Mouse (Mus musculus) ES-E14 (cell line): ENCODE data around the gene Ankrd34a. TPM values are rescaled to one million over a fixed set of nuclear protein-coding genes. Genes with fewer than 3 reads are reported as not detected.

Experiments used
- DNase-seq: peaks from one replicate; pipeline ENCODE4 v3.0.0-alpha.2; 2013; ENCODE audit warnings: low read depth, low spot score
- H3K27ac ChIP-seq: 2 replicates; pipeline ENCODE4 v1.5.1; 2012; ENCODE audit warnings: low read depth, mild to moderate bottlenecking, low read length, moderate library complexity, mixed read lengths; ENCODE audit not compliant: poor library complexity, insufficient read depth, severe bottlenecking
- H3K36me3 ChIP-seq: 2 replicates; pipeline ENCODE4 v1.6.1; 2012; ENCODE audit warnings: mild to moderate bottlenecking, low read length, moderate library complexity, mixed read lengths; ENCODE audit not compliant: control insufficient read depth, poor library complexity, insufficient read depth, severe bottlenecking
- H3K4me1 ChIP-seq, 2 experiments: fragments of 150-350 bp in 1 of 2; sonication (generic) in 1 of 2; 2 replicates each; pipeline ENCODE4 v1.6.1; 2012; ENCODE audit warnings: low read length in 2 of 2, mild to moderate bottlenecking in 1 of 2, mixed read lengths in 1 of 2; ENCODE audit not compliant: control insufficient read depth in 2 of 2, insufficient read depth in 2 of 2, poor library complexity in 1 of 2
- H3K4me3 ChIP-seq, 2 experiments: fragments of 150-350 bp in 1 of 2; sonication (generic) in 1 of 2; 2 replicates each; pipeline ENCODE4 v1.5.1; 2012; ENCODE audit warnings: low read length in 2 of 2, low read depth in 1 of 2, mild to moderate bottlenecking in 1 of 2, mixed read lengths in 1 of 2; ENCODE audit not compliant: insufficient read depth in 1 of 2, poor library complexity in 1 of 2, severe bottlenecking in 1 of 2
- H3K9ac ChIP-seq: 2 replicates; pipeline ENCODE4 v1.6.1; 2012; ENCODE audit warnings: low read depth, mild to moderate bottlenecking, low read length, mixed read lengths; ENCODE audit not compliant: poor library complexity, insufficient read depth, severe bottlenecking
- H3K9me3 ChIP-seq: fragments of 150-350 bp; sonication (generic); 2 replicates; pipeline ENCODE4 v1.6.1; 2012; ENCODE audit warnings: low read depth, mild to moderate bottlenecking, low read length; ENCODE audit not compliant: control insufficient read depth, insufficient read depth
- CHD2 ChIP-seq: IDR thresholded peaks from 2 replicates; pipeline ENCODE4 v1.6.1; 2014; ENCODE audit warnings: mild to moderate bottlenecking, low read depth, low read length, inconsistent platforms
- HCFC1 ChIP-seq: IDR thresholded peaks from 2 replicates; pipeline ENCODE4 v1.6.1; 2012; ENCODE audit warnings: low read length, inconsistent platforms, borderline replicate concordance; ENCODE audit not compliant: insufficient read depth
- MAFK ChIP-seq: IDR thresholded peaks from 2 replicates; pipeline ENCODE4 v1.6.1; 2014; ENCODE audit warnings: mild to moderate bottlenecking, low read depth, low read length, inconsistent platforms; ENCODE audit not compliant: insufficient read depth
- ZC3H11A ChIP-seq: IDR thresholded peaks from 2 replicates; pipeline ENCODE4 v1.6.1; 2012; ENCODE audit warnings: low read depth, mild to moderate bottlenecking, inconsistent platforms, low read length, borderline replicate concordance
- ZNF384 ChIP-seq: IDR thresholded peaks from 2 replicates; pipeline ENCODE4 v1.6.1; 2012; ENCODE audit warnings: low read depth, low read length, inconsistent platforms
- in situ Hi-C, 2 experiments: fragments of 600-800 bp; cut with MboI; formaldehyde crosslinking; loops; one replicate each; pipeline ENCODE4 v1.15.1; 2025; ENCODE audit warnings: low sequenced_read_pairs in 2 of 2, inconsistent platforms in 1 of 2; ENCODE audit not compliant: unreplicated experiment in 2 of 2
- total RNA-seq: library from RNA; depleted of rRNA; stranded (reverse); fragments of 300-350 nt; gene quantifications from 2 replicates; pipeline ENCODE4 v1.2.3, GENCODE M21; 2012; rRNA removed

Ankrd34a gene
- total RNA-seq, 1 experiment: 0.67 TPM

GRCm38 (mm10) chr3:96645018-96645649 is 48.7 kb downstream of the Ankrd34a start, which contains the start of gene Itga10:
TSS of gene Itga10 (plus strand) at chr3:96645584.
- Histone ChIP-seq H3K27ac (no peak within 1 kb of the TSS), H3K36me3 (peaks cover 3% of the 10 kb centered on the region), H3K4me3 (no peak within 1 kb of the TSS), H3K4me1 (peaks cover 0 to 7% of the 10 kb centered on the region in 2 experiments; a peak in 1 of 4 replicates), H3K9me3 (no peaks in the 10 kb centered on the region), H3K9ac (no peak within 1 kb of the TSS)
- no peak for DNase-seq
- TF ChIP-seq MAFK (no peak), ZNF384 (no peak), HCFC1 (no peak), ZC3H11A (no peak), CHD2 (no peak)
- in situ Hi-C loops: no loop called here

GRCm38 (mm10) chr3:96647365-96647764 is 50.9 kb downstream of the Ankrd34a start:
- Histone ChIP-seq H3K36me3 (peaks cover 3% of the 10 kb centered on the region), H3K4me3 (no peak overlapping the region), H3K9ac (no peak overlapping the region), H3K9me3 (no peaks in the 10 kb centered on the region), H3K4me1 (peaks cover 0 to 7% of the 10 kb centered on the region in 2 experiments; a peak in 1 of 4 replicates), H3K27ac (no peak overlapping the region)
- no peak for DNase-seq
- TF ChIP-seq ZC3H11A (no peak), ZNF384 (no peak), CHD2 (no peak), HCFC1 (no peak), MAFK (no peak)
- in situ Hi-C loops: no loop called here

Other genes with a start within 250 kb of the Ankrd34a start
- gene BC107364, start 144.3 kb upstream of the Ankrd34a start, total RNA-seq: not detected in 2 replicates
- gene Hfe2, start 71.5 kb upstream of the Ankrd34a start, total RNA-seq: 1.0 and 1.2 TPM in 2 replicates
- gene Txnip, start 38.7 kb upstream of the Ankrd34a start, total RNA-seq: 128 and 161 TPM in 2 replicates
- 1.8 and 2.0 TPM in 2 replicates for gene Gm16253, start 19.7 kb upstream of the Ankrd34a start, total RNA-seq
- 5.7 and 8.1 TPM in 2 replicates for gene Polr3gl, start 2.5 kb upstream of the Ankrd34a start, total RNA-seq
- 2.6 and 4.6 TPM in 2 replicates for gene Lix1l, start 4.5 kb downstream of the Ankrd34a start, total RNA-seq
- 115 and 140 TPM in 2 replicates for gene Rbm8a, start 33.3 kb downstream of the Ankrd34a start, total RNA-seq
- gene Pex11b, start 38.7 kb downstream of the Ankrd34a start, total RNA-seq: 15.6 and 23.6 TPM in 2 replicates
- gene Gm42957, start 38.8 kb downstream of the Ankrd34a start, total RNA-seq: 0.13 and 0.21 TPM in 2 replicates
- gene Itga10, start 48.9 kb downstream of the Ankrd34a start, total RNA-seq: 1.0 and 1.7 TPM in 2 replicates
- 3.7 and 5.7 TPM in 2 replicates for gene Ankrd35, start 73.5 kb downstream of the Ankrd34a start, total RNA-seq
- gene Pias3, start 99.7 kb downstream of the Ankrd34a start, total RNA-seq: 14.6 and 27.9 TPM in 2 replicates
- gene Nudt17, start 111.9 kb downstream of the Ankrd34a start, total RNA-seq: 7.4 and 13.5 TPM in 2 replicates
- 21.0 and 22.2 TPM in 2 replicates for gene Polr3c, start 131.0 kb downstream of the Ankrd34a start, total RNA-seq
- gene Rnf115, start 131.0 kb downstream of the Ankrd34a start, total RNA-seq: 16.9 and 22.1 TPM in 2 replicates
- gene Pdzk1, start 232.6 kb downstream of the Ankrd34a start, total RNA-seq: 1.6 and 3.0 TPM in 2 replicates
- 0.21 and 0.36 TPM in 2 replicates for gene Cd160, start 232.7 kb downstream of the Ankrd34a start, total RNA-seq